Mouse (Mus musculus) spleen, postnatal 14 days (tissue): ENCODE measurements around the gene Tmx2.
"Not testable (repeated sequence)": the region's sequence is repeated elsewhere in the genome, so short reads cannot be mapped to it uniquely, and the experiment has no call there.

Experiments used
- DNase-seq, 2 experiments: peaks; one replicate each; pipeline ENCODE4 v3.0.0; 2021 to 2022; ENCODE audit warnings: low spot score in 2 of 2

The Tmx2 gene

GRCm38 (mm10) chr2:84679016-84679415 is at the start of gene Tmx2:
Gene Tmx2 (minus strand): TSS chr2:84679140.
- DNase-seq: no peak

GRCm38 (mm10) chr2:84728191-84728590 is 49.3 kb upstream of the Tmx2 start:
- not testable (repeated sequence) for DNase-seq

- DNase-seq: peak; percentile 92 to 95
These were observed 48.4 kb upstream of the Tmx2 start, which contains the start of gene Clp1 for GRCm38 (mm10) chr2:84727172-84727858. Gene Clp1 (minus strand): TSS chr2:84727350.

GRCm38 (mm10) chr2:84726716-84727115 is 47.8 kb upstream of the Tmx2 start:
- DNase-seq: no peak

GRCm38 (mm10) chr2:84725770-84726169 is 46.8 kb upstream of the Tmx2 start:
- DNase-seq: no peak

- DNase-seq: no peak
These were observed 44.9 kb upstream of the Tmx2 start for GRCm38 (mm10) chr2:84723856-84724255.

GRCm38 (mm10) chr2:84721182-84721581 is 42.2 kb upstream of the Tmx2 start:
- no peak for DNase-seq

- no peak for DNase-seq
These were observed 41.8 kb upstream of the Tmx2 start for GRCm38 (mm10) chr2:84720718-84721117.

GRCm38 (mm10) chr2:84717357-84717756 is 38.4 kb upstream of the Tmx2 start:
- no peak for DNase-seq

GRCm38 (mm10) chr2:84716423-84717355 is 37.7 kb upstream of the Tmx2 start:
- DNase-seq: no peak

GRCm38 (mm10) chr2:84715562-84716361 is 36.8 kb upstream of the Tmx2 start:
- peak; percentile 36 to 39 for DNase-seq

GRCm38 (mm10) chr2:84714811-84715561 is 36.0 kb upstream of the Tmx2 start, which contains the start of gene Zdhhc5:
Gene Zdhhc5 (minus strand): TSS chr2:84715180.
- DNase-seq: peak; percentile 97 to 99

- DNase-seq: peak in 1 of 2 experiments; percentile 49
These were observed 35.5 kb upstream of the Tmx2 start for GRCm38 (mm10) chr2:84714422-84714810.

GRCm38 (mm10) chr2:84711898-84712297 is 33.0 kb upstream of the Tmx2 start:
- no peak for DNase-seq

GRCm38 (mm10) chr2:84707523-84707922 is 28.6 kb upstream of the Tmx2 start:
- DNase-seq: no peak

GRCm38 (mm10) chr2:84705295-84705694 is 26.4 kb upstream of the Tmx2 start:
- DNase-seq: no peak

- DNase-seq: no peak
These were observed 25.4 kb upstream of the Tmx2 start for GRCm38 (mm10) chr2:84704329-84704728.

- DNase-seq: no peak
These were observed 24.6 kb upstream of the Tmx2 start for GRCm38 (mm10) chr2:84703497-84703896.

GRCm38 (mm10) chr2:84695007-84695695 is 16.2 kb upstream of the Tmx2 start:
- DNase-seq: no peak

- DNase-seq: no peak
These were observed 11.1 kb upstream of the Tmx2 start for GRCm38 (mm10) chr2:84690050-84690449.
